Mouse (Mus musculus): ENCODE measurements around the gene Rhox1. TPM values are rescaled to one million over a fixed set of nuclear protein-coding genes. Genes with fewer than 3 reads are reported as not detected.

Rhox1 gene
- polyA plus RNA-seq, 1 experiment from 2014 or later: not detected

Other genes with a start within 250 kb of the Rhox1 start
- gene Sept6, start 230.5 kb downstream of the Rhox1 start, polyA plus RNA-seq (2016; fragmentation: Nextera tagmentation; extraction: Ambion mirVana): 37.5 and 46.3 TPM in 2 replicates
- gene Sowahd, start 173.4 kb downstream of the Rhox1 start, polyA plus RNA-seq (2016; fragmentation: Nextera tagmentation; extraction: Ambion mirVana): not detected in 2 replicates
- 405 and 454 TPM in 2 replicates for gene Rpl39, start 136.9 kb downstream of the Rhox1 start, polyA plus RNA-seq (2016; fragmentation: Nextera tagmentation; extraction: Ambion mirVana)
- 13.0 and 18.5 TPM in 2 replicates for gene Upf3b, start 111.9 kb downstream of the Rhox1 start, polyA plus RNA-seq (2016; fragmentation: Nextera tagmentation; extraction: Ambion mirVana)
- gene Nkap, start 95.5 kb downstream of the Rhox1 start, polyA plus RNA-seq (2016; fragmentation: Nextera tagmentation; extraction: Ambion mirVana): 15.6 and 19.4 TPM in 2 replicates
- 0.17 and 0.35 TPM in 2 replicates for gene Akap14, start 53.4 kb downstream of the Rhox1 start, polyA plus RNA-seq (2016; fragmentation: Nextera tagmentation; extraction: Ambion mirVana)
- gene Ndufa1, start 31.1 kb downstream of the Rhox1 start, polyA plus RNA-seq (2016; fragmentation: Nextera tagmentation; extraction: Ambion mirVana): 415 and 490 TPM in 2 replicates
- gene Rnf113a1, start 31.0 kb downstream of the Rhox1 start, polyA plus RNA-seq (2016; fragmentation: Nextera tagmentation; extraction: Ambion mirVana): 13.4 and 15.0 TPM in 2 replicates
- gene Gm9, start 11.2 kb downstream of the Rhox1 start, polyA plus RNA-seq (2016; fragmentation: Nextera tagmentation; extraction: Ambion mirVana): not detected in 2 replicates
- 0.58 TPM in 2 replicates for gene Rhox2a, start 22.7 kb upstream of the Rhox1 start, polyA plus RNA-seq (2016; fragmentation: Nextera tagmentation; extraction: Ambion mirVana)
- not detected in 2 replicates for gene Rhox3a, start 27.7 kb upstream of the Rhox1 start, polyA plus RNA-seq (2016; fragmentation: Nextera tagmentation; extraction: Ambion mirVana)
- gene Rhox4a, start 43.1 kb upstream of the Rhox1 start, polyA plus RNA-seq (2016; fragmentation: Nextera tagmentation; extraction: Ambion mirVana): 0.10 and 0.17 TPM in 2 replicates
- gene Rhox3a2, start 157.8 kb upstream of the Rhox1 start, polyA plus RNA-seq (2016; fragmentation: Nextera tagmentation; extraction: Ambion mirVana): not detected in 2 replicates
- 0.75 and 2.0 TPM in 2 replicates for gene Rhox4a2, start 168.6 kb upstream of the Rhox1 start, polyA plus RNA-seq (2016; fragmentation: Nextera tagmentation; extraction: Ambion mirVana)
- not detected in 2 replicates for gene Rhox2b, start 189.8 kb upstream of the Rhox1 start, polyA plus RNA-seq (2016; fragmentation: Nextera tagmentation; extraction: Ambion mirVana)
- 0.88 and 1.1 TPM in 2 replicates for gene Rhox4b, start 210.2 kb upstream of the Rhox1 start, polyA plus RNA-seq (2016; fragmentation: Nextera tagmentation; extraction: Ambion mirVana)
- 0.27 and 1.7 TPM in 2 replicates for gene Rhox2c, start 231.4 kb upstream of the Rhox1 start, polyA plus RNA-seq (2016; fragmentation: Nextera tagmentation; extraction: Ambion mirVana)
- not detected in 2 replicates for gene Rhox3c, start 236.3 kb upstream of the Rhox1 start, polyA plus RNA-seq (2016; fragmentation: Nextera tagmentation; extraction: Ambion mirVana)

Measured in hindbrain, embryonic 10.5 days (tissue).